Mouse (Mus musculus) gastrocnemius, adult 18-20 months (tissue): ENCODE measurements around the gene Igdcc4. TPM values are rescaled to one million over a fixed set of nuclear protein-coding genes. Genes with fewer than 3 reads are reported as not detected.

Source experiments
- DNase-seq: peaks from one replicate; pipeline ENCODE4 v3.0.0; 2021; ENCODE audit warnings: low spot score
- total RNA-seq, 2 experiments: library from RNA; stranded (reverse); gene quantifications; 2 replicates each; pipeline ENCODE4 v1.2.3; 2021

Gene Igdcc4
- total RNA-seq, 2 experiments from 2014 or later, result 28.7 to 29.4 TPM

DNA sequence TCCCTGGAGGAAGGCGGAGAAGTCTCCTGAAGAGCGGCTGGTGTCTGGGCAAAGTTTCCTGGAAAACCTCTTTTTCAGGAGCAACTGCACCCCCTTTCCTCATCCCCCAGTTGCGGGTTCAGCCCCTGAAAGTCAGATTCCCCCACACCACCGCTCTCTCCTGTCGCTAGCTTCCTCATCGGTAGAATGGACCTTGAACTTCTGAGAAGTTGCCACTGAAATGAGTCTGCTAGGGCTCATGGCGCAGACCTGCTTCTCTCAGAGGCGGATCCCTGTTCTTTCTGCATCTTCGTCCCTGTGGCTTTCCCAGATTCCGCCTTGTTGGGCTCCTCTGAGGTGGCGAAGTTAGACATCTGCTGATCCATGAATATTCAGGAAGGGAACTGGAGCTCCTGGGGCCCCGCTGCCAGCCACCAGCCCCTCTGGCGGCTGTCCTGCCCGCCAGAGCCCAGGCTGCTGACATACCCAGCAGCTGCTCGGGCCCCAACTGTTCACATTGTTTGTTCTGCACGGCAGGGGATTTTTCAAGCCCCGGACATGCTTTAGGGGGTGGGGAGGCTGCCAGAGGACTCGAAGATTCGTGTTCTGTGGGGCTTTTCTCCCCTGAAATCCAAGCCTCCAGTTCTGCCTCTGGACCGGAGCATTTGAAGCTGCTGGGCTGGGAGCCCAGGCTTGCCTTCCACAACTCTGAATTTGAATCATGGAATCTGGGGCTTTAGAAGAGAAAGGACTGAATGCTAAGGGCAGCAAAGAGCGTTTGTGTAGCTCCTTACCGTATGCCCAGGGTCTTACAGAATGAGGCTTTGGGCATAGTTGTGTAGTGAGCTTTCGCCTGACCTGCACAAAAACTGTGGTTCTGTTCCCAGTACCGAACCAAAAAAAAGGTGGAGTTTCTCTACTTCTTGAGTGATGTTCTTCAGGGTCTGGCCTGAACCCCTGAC, 8.1 kb downstream of the Igdcc4 start:
- DNase-seq, result peak; percentile 42

DNA sequence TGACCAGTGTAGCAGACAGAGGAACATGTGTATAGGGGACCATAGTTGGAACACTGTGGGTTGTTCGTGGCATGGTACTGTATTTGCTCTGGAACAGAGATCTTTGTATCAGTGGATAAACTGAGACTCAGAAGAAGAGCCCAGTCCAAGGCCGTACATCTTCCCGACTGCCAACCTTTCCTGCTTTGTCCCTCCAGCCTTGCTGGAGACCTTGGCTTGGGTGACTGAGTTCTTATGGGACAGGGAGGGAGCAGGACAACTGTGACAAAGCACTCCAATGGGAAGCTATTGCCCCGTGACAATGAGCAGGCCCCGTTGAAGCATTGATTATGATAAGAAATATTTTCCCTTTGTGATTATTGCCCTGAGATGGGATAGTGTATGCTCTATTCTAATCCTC, 10.4 kb downstream of the Igdcc4 start:
- DNase-seq, result no peak

DNA sequence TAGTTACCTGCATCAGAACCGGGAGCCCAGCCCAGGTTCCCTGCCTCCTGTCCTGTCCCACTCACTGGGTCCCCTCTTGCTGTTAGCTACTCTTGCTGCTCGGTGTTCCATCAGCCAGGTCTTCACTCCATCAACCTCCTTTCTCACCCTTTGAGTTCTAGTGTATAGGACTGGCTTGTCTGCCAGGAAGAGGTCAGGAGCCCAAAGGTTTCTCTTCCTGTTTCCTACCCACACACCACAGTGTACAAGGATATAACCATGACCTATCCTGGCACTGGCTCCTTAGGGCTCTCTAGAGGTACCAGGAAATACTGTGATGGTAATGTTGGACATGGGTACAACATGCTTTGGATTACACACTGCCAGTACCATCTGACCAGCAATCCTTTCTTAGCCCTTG, 12.4 kb downstream of the Igdcc4 start:
- DNase-seq, result no peak

DNA sequence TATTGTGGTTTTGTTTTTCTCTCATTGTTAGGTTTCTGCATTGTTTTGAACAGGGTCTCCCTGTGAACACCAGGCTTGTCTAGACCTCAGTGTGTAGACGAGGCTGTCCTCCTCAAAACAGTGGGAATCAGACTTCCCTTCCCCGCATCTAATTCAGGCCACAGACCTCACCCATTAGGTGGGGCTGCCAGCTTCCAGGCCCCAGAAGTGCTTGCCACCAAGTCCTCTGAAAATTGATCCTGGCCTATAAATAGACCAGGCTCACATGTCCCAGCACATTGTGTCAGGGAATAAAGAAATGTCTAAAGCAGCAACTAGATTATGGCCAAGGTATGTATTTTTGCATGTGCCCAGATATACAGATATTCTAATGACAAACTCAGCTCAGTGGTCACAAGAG, 14.6 kb downstream of the Igdcc4 start:
- peak; percentile 68 for DNase-seq

DNA sequence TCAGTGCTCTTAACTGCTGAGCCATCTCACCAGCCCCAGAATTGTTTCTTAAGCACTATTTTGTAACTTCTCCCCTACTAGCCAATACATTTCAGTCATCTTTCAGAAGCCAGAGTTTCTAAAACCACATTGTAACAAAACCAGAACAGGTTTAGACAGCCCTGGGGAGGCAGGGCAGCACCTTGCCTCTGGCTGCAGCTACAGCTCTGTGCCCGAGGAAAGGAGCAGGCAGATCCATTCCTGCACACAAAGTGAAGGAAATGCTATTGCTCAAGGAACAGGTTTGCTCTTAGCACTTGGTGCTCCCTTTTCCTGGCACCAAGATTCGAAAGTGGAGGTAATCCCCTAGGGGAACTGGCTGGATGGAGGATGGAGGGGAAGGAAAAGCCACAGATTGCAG, 16.2 kb downstream of the Igdcc4 start:
- DNase-seq, result no peak

DNA sequence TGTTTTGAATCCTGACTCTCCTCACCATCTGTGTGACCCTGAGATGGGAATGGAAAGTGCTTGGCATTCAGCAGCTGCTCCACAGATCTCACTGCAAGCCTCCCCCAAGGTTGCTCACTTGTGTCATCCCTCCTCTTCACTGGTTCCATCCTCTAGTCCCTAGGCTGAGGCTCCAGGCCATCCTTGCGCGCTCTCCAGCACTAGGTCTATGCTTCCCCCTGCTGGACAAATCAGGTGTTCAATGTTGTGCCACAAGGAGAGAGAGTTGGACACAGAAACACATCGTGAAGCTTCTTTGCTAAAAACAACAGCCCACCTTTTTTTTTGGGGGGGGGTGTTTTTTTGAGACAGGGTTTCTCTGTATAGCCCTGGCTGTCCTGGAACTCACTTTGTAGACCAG, 19.6 kb downstream of the Igdcc4 start:
- DNase-seq, result peak; percentile 85

DNA sequence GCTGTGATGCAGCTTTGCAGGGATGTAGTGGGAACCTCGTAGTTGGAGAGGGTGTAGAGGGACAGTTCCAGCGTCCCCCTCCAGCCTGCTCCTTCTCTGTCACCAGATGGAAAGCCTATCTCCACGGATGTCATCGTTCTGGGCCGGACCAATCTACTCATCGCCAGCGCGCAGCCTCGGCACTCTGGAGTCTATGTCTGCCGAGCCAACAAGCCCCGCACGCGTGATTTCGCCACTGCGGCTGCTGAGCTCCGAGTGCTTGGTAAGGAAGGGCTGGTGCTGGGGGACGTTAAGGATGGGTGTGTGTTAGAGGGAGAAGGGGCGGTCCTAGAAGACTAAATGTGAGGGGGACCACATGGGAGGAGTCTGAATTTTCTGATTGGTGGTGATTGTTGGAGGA, 21.3 kb downstream of the Igdcc4 start:
- no peak for DNase-seq

DNA sequence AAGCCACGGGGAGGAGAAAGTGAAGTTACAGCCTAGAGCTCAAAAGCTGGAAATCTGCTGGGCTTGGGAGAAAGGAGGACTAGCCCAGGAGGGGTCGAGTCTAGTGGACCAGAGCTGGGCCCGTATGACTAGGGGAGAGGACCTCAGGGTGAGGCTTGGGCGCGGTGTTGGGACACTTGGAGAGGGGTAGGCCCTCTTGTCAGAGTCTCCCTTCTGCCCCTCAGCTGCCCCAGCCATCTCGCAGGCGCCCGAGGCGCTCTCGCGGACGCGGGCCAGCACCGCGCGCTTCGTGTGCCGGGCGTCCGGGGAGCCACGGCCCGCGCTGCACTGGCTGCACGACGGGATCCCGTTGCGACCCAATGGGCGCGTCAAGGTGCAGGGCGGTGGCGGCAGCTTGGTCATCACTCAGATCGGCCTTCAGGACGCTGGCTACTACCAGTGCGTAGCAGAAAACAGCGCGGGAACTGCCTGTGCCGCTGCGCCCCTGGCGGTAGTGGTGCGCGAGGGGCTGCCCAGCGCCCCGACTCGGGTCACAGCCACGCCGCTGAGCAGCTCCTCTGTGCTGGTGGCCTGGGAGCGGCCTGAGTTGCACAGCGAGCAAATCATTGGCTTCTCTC, 22.4 kb downstream of the Igdcc4 start:
- DNase-seq, result no peak

DNA sequence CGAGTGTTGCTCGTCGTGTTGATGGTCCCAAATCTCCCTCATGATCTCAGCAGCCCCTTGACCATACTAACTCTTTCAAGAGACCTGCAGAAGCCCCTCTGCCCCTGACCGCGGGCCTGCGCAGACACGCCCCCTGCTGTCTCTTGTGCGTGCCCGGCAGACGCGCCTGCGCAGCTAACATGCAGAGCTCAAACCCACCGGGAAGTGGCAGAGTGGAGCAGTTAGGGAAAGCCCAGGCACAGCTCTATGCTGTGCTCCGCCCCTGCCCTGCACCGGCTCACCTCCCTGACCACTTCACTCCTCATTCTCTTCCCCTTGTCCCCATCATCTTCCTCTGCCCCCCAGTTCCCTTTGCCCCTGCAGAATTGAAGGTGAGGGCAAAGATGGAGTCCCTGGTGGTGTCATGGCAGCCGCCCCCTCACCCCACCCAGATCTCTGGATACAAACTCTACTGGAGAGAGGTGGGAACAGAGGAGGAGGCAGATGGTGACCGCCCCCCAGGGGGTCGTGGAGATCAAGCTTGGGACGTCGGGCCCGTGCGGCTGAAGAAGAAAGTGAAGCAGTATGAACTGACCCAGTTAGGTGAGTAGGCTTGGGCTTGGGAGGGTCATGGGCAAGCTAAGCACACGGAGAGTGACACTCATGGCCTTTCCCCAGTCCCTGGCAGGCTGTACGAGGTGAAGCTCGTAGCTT, 27.0 kb downstream of the Igdcc4 start:
- DNase-seq, result no peak

DNA sequence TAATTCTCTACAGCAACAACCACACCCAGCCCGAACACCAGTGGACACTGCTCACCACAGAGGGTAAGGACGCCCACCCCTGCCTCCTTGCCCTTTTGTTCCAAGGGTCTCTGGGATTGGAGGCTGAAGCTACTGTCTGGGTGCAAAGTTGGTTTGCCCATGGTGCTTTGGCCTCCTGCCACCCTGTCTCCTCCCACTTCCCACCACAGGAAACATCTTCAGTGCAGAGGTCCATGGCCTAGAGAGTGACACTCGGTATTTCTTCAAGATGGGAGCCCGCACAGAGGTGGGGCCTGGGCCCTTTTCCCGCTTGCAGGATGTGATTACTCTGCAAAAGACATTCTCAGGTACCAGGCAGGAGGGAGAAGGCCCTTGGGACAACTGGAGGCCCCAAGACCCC, 30.4 kb downstream of the Igdcc4 start:
- DNase-seq, result no peak

DNA sequence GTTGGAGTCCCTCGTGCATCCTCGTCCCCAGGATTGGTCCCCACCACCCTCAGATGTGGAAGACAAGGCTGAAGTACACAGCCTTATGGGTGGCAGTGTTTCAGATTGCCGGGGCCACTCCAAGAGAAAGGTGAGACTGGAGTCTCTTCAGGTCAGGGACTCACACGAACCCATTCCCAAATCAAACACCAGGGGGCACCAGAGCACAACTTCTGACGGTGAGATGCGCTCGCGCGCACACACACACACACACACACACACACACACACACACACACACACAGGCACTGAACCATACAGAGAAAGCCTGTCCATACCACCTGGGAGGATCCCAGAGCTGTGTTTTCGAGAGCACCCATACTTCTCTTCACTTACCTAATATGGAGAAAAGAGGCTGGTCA, 32.5 kb downstream of the Igdcc4 start:
- peak; percentile 75 for DNase-seq

DNA sequence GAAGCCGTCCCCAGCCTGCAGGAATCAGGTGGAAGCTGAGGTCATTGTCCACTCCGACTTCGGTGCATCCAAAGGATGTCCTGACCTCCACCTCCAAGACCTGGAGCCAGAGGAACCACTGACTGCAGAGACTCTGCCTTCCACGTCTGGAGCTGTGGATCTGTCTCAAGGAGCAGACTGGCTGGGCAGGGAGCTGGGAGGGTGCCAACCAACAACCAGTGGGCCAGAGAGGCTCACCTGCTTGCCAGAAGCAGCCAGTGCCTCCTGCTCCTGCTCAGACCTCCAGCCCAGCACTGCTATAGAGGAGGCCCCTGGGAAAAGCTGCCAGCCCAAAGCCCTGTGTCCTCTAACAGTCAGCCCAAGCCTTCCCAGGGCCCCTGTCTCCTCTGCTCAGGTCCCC, 33.8 kb downstream of the Igdcc4 start:
- no peak for DNase-seq

DNA sequence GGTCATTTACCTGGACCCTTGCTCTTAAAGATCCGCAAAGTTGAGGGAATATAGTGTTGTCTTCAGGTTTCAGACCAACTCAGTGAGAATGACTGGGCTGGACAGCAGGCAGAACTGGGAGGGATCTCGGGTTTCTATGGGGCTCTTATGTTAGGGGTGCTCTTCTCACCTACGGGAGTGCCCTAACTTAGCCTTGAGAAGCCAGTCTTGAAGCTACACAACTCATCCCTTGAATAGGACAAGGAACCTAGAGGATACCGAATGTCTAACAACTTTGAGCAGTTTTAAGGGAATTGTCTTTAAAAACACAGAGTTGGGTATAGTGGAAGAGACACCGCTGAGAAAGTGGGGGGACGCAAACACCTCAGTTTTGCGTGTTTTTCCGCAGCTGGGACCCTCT, 39.2 kb downstream of the Igdcc4 start:
- no peak for DNase-seq

DNA sequence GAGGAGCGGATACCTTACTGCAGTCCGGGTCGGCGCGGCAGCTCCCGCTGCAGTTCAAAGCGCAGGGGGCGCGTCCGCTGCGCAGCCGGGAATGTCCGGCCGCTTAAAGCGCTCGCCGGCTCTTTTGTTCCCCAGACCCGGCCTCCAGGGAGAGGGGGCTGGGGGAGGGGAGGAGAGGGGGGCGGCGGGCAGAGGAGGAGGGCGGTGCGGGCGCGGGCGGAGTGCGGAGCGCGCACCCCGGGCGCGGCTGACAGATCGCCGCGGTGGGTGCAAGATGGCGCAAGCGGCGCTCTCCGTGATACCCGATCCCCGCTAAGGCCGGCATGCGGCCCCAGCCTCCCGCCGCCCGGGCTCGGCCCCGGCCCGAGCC, 39.6 kb downstream of the Igdcc4 start, which contains the start of gene Igdcc3:
Igdcc3 (plus strand) TSS at position 254 of the 370 bp plus-strand sequence.
- DNase-seq, result no peak

DNA sequence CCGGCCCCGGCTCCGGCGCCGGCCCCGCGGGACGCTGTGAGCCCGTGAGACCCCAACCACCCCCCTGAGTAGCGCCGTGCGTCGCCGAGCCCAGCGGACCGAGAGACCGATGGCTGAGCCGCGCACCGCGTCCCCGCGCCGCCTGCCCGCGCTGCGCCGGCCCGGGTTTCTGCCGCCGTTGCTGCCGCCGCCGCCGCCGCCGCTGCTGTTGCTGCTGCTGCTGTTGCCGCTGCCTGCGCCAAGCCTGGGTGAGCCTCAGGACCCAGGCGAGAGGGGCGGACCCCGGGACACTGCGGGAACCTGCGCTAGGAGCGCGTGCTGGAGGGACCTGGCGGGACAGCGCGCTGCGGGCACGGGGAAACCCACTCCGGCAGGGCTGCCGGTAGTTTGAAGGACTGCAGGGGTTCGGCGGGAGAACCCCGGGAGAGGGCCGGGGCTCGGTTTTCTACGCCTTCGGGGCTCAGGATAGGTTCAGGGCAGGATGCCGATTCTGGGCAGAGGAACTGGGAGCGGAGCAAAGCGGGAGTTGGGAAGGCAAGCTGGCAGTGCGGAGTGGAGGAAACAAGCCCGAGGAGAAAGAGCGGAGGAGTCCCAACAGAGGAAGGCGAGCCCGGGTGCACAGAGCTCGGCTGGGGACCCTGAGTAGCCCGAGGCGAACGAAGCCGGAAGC, 40.2 kb downstream of the Igdcc4 start:
- peak; percentile 30 for DNase-seq

DNA sequence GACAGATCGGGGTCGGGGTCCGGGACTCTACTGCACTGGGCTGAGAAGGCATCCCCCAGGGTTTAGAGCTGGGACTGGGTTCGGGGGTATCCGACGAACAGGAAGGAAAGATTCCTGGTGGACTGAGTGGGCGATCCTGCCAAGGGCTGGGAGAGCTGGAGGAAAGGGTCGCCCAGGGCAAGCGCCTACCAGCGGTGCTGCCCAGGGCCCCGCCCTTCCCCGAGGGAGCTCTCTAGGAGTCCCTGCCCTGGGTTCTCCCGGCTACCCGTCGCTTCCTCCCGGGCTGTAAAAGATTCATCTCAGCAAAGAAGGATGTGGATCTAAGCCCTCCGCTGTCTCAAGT, 40.7 kb downstream of the Igdcc4 start:
- peak; percentile 21 for DNase-seq

DNA sequence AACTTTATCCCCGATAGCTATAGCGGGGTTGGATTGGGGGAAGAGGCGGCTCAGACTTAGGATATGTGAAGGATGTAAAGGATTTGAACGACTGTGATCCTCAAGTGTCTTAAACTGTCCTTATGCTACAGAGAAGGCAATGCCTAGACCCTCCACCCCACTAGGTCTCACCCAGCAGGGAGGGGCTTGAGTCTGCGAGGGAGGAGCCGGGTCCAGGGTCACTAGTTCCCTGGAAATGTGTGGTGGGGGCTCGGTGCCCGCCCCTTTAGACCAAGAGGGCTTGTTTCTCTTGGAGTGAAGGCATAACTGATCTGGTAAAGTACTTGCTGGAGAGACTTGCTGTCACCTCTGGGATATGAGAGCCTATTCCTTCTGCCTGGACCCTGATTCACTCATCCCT, 41.1 kb downstream of the Igdcc4 start:
- DNase-seq, result no peak

DNA sequence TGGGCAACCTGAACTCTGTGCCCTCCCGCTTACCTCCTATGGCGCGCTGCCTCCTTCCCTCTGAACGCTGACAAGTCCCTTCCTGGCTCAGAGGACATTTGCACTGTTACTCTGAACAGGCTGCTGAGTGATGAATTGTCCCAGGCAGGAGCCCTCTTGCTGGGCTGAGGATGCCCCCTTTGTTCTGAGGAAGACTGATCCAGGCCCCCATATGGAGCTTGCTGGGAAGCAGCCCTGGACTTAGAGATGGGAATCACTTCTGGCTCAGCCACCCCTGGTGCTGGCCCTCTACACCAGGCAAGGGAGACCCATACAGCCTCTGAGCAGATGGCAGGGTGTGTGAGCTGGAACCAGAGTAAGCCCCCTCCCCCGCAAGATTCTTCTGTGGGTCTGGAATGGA, 44.7 kb downstream of the Igdcc4 start:
- no peak for DNase-seq

DNA sequence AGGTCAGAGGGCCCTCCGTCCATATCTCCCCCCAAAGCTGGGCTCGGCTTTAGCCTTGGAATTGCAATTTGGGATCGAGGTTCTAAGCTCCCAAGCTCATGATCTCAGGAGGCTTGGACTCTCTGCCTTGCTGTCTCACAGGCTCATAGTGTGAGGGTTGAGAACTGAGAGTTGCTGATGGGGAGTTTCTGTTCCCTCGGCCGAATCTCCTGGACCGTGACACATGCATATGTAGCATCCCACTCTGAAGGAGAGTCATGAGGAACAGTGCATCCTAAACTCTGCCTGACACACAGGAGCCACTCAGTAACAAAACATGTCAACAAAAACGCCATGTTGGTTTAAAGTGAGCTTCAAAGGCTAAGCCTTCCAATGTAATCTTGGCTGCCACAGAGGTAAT, 47.2 kb downstream of the Igdcc4 start:
- DNase-seq, result no peak

DNA sequence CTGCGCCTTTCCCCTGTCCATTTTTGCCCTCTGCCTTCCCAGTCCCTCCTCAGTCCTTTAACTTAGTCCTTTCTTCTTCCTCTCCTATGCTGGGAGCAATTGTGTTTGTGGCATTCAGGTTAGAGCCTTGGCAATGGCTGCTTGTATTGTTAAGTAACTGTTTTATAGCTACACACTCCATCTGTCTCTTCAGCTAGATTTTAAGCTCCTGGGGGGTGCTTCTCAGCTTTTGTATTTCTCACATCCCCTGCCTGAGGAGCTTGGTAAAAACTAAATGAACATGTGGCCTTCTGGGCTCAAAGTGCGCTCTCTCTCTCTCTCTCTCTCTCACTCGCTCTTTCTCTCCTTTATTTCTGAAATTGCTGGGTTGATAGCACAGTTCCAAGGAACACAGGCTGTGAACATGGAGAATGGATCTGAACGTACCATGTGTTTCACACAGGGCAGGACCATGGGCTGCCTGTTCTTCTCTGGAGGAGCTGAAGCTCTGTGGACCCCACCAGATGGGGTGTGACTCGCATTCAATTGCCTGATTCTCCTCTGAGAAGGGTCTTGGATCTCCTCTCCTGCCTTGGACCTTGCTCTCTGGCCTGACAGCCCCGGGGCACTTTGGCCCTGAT, 51.5 kb downstream of the Igdcc4 start:
- DNase-seq, result no peak

DNA sequence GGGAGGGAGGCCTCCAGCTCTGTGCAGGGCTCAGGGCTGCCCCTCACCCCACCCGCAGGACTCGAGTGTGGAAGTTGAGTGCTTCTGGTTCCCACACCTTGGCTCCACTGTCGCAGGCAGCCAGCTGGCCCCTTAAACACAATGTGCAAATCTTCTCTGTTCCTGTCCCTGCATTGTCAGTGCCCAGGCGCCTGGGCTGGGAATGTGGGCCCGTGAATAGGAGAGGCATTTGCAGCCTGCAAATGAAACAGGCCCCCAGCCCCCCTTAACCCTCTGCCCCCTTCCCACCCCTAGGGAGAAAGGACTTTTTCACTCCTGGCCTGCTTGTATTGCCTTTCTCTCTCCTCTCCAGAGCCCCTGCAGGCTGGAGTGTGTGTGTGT, 52.0 kb downstream of the Igdcc4 start:
- no peak for DNase-seq
